Mouse (Mus musculus) bone marrow, adult 2 months (tissue): ENCODE measurements around the gene Glp2r.

Experiments
- CTCF ChIP-seq: fragments of 200-500 bp; IDR thresholded peaks from 2 replicates; pipeline ENCODE4 v1.5.1; 2011; ENCODE audit warnings: low read length, control low read depth; ENCODE audit not compliant: control insufficient read depth, insufficient read depth
- POLR2A ChIP-seq: fragments of 200-500 bp; IDR thresholded peaks from 2 replicates; pipeline ENCODE4 v1.6.1; 2011; ENCODE audit warnings: low read depth, mild to moderate bottlenecking, control low read depth, low read length, borderline replicate concordance; ENCODE audit not compliant: control insufficient read depth

- no peak for TF ChIP-seq POLR2A
- TF ChIP-seq CTCF, result peak; percentile 48
These were observed 113.1 kb downstream of the Glp2r start for GRCm38 (mm10) chr11:67657685-67658382.
